Mouse (Mus musculus) testis, adult 2 months (tissue): ENCODE results near the gene Rfx7.

Experiments
- CTCF ChIP-seq: fragments of 200-500 bp; IDR thresholded peaks from 2 replicates; pipeline ENCODE4 v1.5.1; 2012; ENCODE audit warnings: low read depth, mild to moderate bottlenecking, inconsistent platforms, low read length, moderate library complexity; ENCODE audit not compliant: control insufficient read depth, insufficient read depth, insufficient replicate concordance
- POLR2A ChIP-seq: fragments of 200-500 bp; IDR thresholded peaks from 2 replicates; pipeline ENCODE4 v1.6.1; 2012; ENCODE audit warnings: low read depth, mild to moderate bottlenecking, inconsistent platforms, low read length, moderate library complexity; ENCODE audit not compliant: control insufficient read depth

GRCm38 (mm10) chr9:72635134-72635533 is 103.1 kb downstream of the Rfx7 start:
- TF ChIP-seq CTCF: no peak
- no peak for TF ChIP-seq POLR2A
